Mouse (Mus musculus) forebrain, embryonic 15.5 days (tissue): ENCODE measurements around the gene Irgq. TPM values are rescaled to one million over a fixed set of nuclear protein-coding genes. Genes with fewer than 3 reads are reported as not detected.

ENCODE experiments used
- ATAC-seq: fragments of 200-750 bp; cut with Nextera tagmentation; replicated peaks from 2 replicates; pipeline ENCODE4 v1.8.0; 2017; ENCODE audit warnings: mild to moderate bottlenecking, moderate TSS enrichment, moderate library complexity
- H3K27ac ChIP-seq: fragments of 300-500 bp; sonication (generic); replicated peaks from 2 replicates; pipeline ENCODE4 v1.5.1; 2015; ENCODE audit warnings: mild to moderate bottlenecking, inconsistent platforms
- H3K27me3 ChIP-seq: fragments of 300-500 bp; sonication (generic); 2 replicates; pipeline ENCODE4 v1.6.1; 2015; ENCODE audit warnings: inconsistent platforms
- H3K36me3 ChIP-seq: fragments of 300-500 bp; sonication (generic); 2 replicates; pipeline ENCODE4 v1.6.1; 2015; ENCODE audit warnings: mild to moderate bottlenecking, inconsistent platforms
- H3K4me1 ChIP-seq: fragments of 300-500 bp; sonication (generic); 2 replicates; pipeline ENCODE4 v1.6.1; 2015; ENCODE audit warnings: inconsistent platforms
- H3K4me2 ChIP-seq: fragments of 300-500 bp; sonication (generic); replicated peaks from 2 replicates; pipeline ENCODE4 v1.6.1; 2015; ENCODE audit warnings: mild to moderate bottlenecking, inconsistent platforms
- H3K4me3 ChIP-seq: fragments of 300-500 bp; sonication (generic); 2 replicates; pipeline ENCODE4 v1.5.1; 2015; ENCODE audit warnings: mild to moderate bottlenecking, inconsistent platforms
- H3K9ac ChIP-seq: fragments of 300-500 bp; sonication (generic); replicated peaks from 2 replicates; pipeline ENCODE4 v1.6.1; 2015; ENCODE audit warnings: mild to moderate bottlenecking, inconsistent platforms
- H3K9me3 ChIP-seq: fragments of 300-500 bp; sonication (generic); 2 replicates; pipeline ENCODE4 v1.6.1; 2016; ENCODE audit warnings: inconsistent platforms
- WGBS: fragments of 180-500 bp; shearing (Covaris S2); methylation state at CpG from one replicate; pipeline ENCODE4 v1.1.7; 2015; ENCODE audit warnings: mixed read lengths; 5-methylcytosine and 5-hydroxymethylcytosine counted together
- polyA plus RNA-seq: library from polyadenylated mRNA; unstranded; fragments of >200 nt; fragmentation: Nextera tagmentation; extraction: Ambion mirVana; gene quantifications from 2 replicates; pipeline ENCODE4 v1.2.1, GENCODE M21; 2015

Gene Irgq
- polyA plus RNA-seq, 1 experiment from 2014 or later: 29.3 TPM

DNA sequence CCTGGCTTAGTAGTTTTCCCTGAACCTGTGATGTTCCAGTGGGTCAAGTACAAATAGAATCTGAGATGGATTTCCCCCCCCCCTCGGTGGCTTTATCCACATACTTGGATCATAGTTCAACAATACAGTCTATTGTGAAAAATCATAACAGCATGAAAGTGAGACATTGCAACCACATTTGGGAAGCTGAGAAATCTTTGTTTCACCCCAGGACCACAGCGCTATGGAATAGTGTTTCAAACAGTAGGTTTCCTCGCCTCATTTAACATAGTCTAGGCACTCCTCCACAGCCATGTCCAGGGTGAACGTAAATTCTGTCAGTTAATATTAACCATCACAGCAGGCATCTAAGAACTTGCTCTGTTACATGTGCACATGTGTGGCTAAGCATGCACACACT is 6.6 kb downstream of the Irgq start:
- no peak for ATAC-seq
- Histone ChIP-seq H3K4me2 (no peak overlapping the region), H3K9me3 (no peaks in the 10 kb centered on the region), H3K9ac (no peak overlapping the region), H3K4me3 (no peak overlapping the region), H3K36me3 (peaks cover 33% of the 10 kb centered on the region), H3K27me3 (no peaks in the 10 kb centered on the region), H3K4me1 (peaks cover 35% of the 10 kb centered on the region), H3K27ac (no peak overlapping the region)
- WGBS: 83% methylated on average over 4 of the region's 4 CpGs

DNA sequence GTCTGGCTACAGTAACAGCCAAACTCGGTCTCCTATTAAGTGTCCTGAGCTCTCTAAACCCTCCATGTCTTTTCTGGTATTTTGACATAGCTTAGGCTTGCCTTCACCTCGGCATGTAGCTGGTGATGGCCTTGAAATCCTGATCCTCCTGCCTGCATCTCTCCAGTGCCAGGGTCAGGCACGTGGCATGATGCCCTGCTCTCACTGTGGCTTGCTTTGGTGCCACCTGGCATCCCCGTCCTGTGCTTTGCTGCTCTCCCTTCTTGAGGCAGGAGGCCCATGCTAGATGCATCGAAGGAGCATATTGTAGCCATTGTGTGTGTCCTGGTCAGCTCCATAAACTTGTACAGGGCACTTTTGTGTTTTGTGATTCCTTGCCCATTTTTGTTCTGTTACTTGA is 7.1 kb downstream of the Irgq start:
- no peak overlapping the region for H3K9ac ChIP-seq
- 84% methylated on average over 5 of the region's 5 CpGs for WGBS

DNA sequence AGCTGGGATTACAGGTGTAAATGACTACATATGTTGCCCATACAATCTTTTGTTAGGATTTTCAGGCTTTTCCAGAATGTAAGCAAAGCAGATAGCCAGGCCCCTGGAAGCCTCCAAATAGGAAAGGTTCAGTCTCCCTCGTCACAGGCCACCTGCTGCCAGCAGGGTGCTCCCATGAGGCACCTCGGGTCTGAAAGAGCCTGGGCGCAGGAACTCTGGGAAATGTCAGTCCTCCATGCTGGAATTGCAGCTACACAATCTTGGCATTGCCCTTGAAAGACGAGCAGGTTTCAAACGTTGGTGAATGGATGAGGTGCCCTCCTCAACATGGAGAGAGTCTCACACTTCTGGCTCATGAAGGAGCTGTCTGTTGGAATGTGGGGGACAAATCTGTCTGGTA is 7.7 kb downstream of the Irgq start:
- H3K27ac ChIP-seq: 0 out of 2 replicates have a peak overlapping the region, but pooled peaks have one; percentile 15
- peaks cover 32% of the 10 kb centered on the region for H3K36me3 ChIP-seq
- no peak for ATAC-seq
- no peak overlapping the region for H3K9ac ChIP-seq
- H3K4me3 ChIP-seq: no peak overlapping the region
- H3K9me3 ChIP-seq: no peaks in the 10 kb centered on the region
- WGBS: 38% methylated on average over 5 of the region's 5 CpGs
- no peak overlapping the region for H3K4me2 ChIP-seq
- H3K4me1 ChIP-seq: peaks cover 26% of the 10 kb centered on the region
- no peaks in the 10 kb centered on the region for H3K27me3 ChIP-seq

More for the DNA sequence above, 7.1 kb downstream of the Irgq start:
- H3K9me3 ChIP-seq: no peaks in the 10 kb centered on the region
- peaks cover 33% of the 10 kb centered on the region for H3K36me3 ChIP-seq
- ATAC-seq: no peak
- H3K27me3 ChIP-seq: no peaks in the 10 kb centered on the region
- H3K4me1 ChIP-seq: peaks cover 30% of the 10 kb centered on the region
- H3K4me3 ChIP-seq: no peak overlapping the region
- no peak overlapping the region for H3K4me2 ChIP-seq
- H3K27ac ChIP-seq: no peak overlapping the region

DNA sequence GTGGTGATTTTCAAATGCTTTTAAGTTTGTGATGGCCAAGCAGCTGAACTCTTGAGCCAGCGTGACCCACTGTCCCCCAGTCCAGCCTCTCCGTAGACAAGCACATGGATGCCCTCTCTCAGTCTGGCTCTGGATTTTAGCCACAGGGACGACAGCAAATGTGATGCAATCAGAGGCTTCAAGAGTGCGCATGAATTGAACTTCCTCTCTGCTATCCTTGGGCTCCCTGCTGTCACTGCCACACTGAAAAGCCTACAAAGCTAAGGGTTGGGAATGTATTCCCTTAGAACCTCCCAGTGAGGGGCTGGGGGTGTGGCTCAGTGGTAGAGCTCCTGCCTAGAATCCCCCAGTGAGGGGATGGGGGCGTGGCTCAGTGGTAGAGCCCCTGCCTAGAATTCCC is 8.2 kb downstream of the Irgq start:
- 82% methylated on average over 5 of the region's 5 CpGs for WGBS
- ATAC-seq: no peak
- H3K9me3 ChIP-seq: no peaks in the 10 kb centered on the region

DNA sequence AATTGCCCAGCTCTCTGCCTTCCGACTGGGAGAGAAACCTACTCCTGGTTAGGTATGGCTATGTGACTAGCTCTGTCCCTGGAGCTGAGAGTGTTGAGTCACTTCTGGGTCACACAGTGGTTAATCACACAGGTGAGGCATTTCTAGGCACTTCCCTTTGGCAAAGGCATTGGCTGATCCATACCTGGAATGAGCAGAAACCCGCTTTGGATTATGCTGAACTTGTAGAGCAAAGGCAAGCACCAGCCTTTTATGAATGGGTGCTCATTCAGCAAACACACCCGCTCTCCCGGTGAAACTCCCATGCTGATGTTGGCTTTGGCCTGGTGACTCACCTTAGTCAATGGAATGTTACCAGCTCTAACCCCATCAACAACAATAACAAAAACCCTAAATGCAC is 9.2 kb downstream of the Irgq start:
- Histone ChIP-seq H3K9ac (no peak overlapping the region), H3K9me3 (no peaks in the 10 kb centered on the region), H3K27ac (no peak overlapping the region), H3K27me3 (no peaks in the 10 kb centered on the region), H3K4me2 (no peak overlapping the region), H3K4me3 (no peak overlapping the region), H3K4me1 (peaks cover 11% of the 10 kb centered on the region), H3K36me3 (peaks cover 16% of the 10 kb centered on the region)
- ATAC-seq: no peak
- 98% methylated on average over 4 of the region's 4 CpGs for WGBS

More for the DNA sequence above, 8.2 kb downstream of the Irgq start:
- Histone ChIP-seq H3K4me1 (peaks cover 21% of the 10 kb centered on the region), H3K4me2 (no peak overlapping the region), H3K27ac (no peak overlapping the region), H3K27me3 (no peaks in the 10 kb centered on the region), H3K4me3 (no peak overlapping the region), H3K9ac (no peak overlapping the region), H3K36me3 (peaks cover 26% of the 10 kb centered on the region)

DNA sequence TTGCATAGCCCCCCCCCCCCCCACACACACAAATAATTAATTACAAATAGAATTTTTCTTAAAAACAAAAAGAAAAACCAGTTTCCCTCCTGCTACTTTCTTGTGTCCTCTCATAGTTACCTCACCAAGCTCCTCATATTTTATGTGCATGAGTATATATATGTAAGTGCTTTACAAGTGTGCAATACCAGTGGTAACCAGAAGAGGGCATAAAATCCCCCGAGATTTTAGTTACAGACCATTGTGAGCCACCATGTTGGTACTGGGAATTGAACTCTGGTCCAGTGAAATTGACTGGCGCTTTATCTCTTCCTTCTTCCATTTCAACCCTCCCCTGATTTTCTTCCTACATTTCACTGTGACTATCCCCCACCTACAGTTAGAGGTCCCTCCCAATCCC is 14.0 kb downstream of the Irgq start:
- no peaks in the 10 kb centered on the region for H3K9me3 ChIP-seq
- ATAC-seq: no peak
- H3K4me2 ChIP-seq: no peak overlapping the region
- peaks cover 15% of the 10 kb centered on the region for H3K4me1 ChIP-seq
- H3K36me3 ChIP-seq: peaks cover 4% of the 10 kb centered on the region
- H3K27ac ChIP-seq: no peak overlapping the region
- WGBS: 88% methylated on average over 2 of the region's 2 CpGs
- H3K9ac ChIP-seq: no peak overlapping the region
- H3K27me3 ChIP-seq: no peaks in the 10 kb centered on the region
- H3K4me3 ChIP-seq: no peak overlapping the region

DNA sequence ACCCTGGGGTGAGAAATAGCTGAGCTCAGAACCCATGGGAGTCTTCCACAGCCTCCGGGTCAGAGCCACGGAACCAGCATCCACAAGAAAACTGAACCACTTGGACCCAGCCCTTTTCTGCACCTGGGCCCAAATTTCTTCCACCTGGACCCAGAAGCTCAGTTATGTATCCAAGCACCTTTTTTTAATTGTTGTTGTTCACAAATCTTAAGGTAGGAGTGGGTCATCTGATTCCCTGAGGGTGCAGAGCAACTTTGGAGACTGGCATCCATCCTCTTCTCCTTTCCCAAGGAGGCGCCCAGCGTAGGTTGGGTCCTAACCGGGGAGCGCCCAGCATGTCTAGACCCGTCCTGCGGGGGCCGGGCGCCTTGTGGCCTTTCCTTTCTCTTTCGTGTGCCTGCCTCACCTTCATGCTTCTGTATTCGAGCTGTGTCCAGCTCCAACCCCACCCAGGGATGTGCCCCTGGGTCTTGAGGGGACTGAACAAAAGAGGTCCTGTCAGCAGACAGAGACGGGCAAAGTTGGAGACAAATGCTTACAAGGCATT is 15.7 kb downstream of the Irgq start, which contains the start of the genes Pinlyp and Xrcc1:
Gene Pinlyp (minus strand): TSS at position 51 of the 547 bp plus-strand sequence.
Gene Xrcc1 (plus strand): TSS at position 222 of the 547 bp plus-strand sequence.
- 37% methylated on average over 13 of the region's 13 CpGs for WGBS
- ATAC-seq: peak; percentile 15; the same call in 1 of the 2 replicates

DNA sequence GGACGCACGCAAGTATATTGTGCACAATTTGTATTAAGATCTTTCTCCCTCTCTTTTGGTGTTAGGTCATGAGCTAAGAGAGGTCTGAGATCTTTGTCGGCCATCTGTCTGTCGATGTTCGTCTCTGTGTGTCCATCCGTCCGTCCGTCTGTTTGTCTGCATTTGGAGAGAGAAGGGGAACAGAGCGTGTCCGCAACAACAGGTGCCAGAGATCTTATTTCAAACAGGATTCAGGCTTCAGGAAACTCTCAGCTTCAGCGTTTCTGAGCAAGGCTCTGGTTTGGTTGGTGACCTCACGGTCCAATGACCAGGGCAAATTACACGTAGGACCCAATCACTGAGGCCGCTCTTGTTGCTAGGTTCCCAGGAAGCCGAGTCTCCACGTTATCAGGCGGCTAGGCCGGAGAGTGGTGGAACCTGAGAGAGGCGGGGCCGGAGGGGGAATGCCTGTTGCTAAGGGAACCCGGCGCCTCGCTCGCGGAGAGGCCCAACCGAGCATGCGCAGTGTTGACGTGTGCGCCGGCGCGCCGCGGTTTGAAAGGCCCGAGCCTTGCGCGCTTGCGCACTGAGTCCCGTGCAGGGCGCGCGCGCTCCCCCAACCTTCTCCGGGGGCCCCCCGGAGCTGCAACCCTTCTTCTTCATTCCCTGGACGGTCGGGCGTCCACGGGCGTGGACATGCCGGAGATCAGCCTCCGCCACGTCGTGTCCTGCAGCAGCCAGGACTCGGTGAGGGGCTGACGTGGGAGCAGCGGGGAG is 16.3 kb downstream of the Irgq start:
- Histone ChIP-seq H3K9me3 (no peaks in the 10 kb centered on the region), H3K4me3 (peak overlapping the region; percentile 93), H3K36me3 (peaks cover 9% of the 10 kb centered on the region), H3K9ac (peak overlapping the region; percentile 88), H3K4me1 (peaks cover 15% of the 10 kb centered on the region), H3K27ac (peak overlapping the region; percentile 66), H3K27me3 (no peaks in the 10 kb centered on the region), H3K4me2 (peak overlapping the region; percentile 53)
- under 1% methylated on average over 55 of the region's 57 CpGs for whole genome bisulfite sequencing
- ATAC-seq: peak; percentile 97

More for the DNA sequence above, 15.7 kb downstream of the Irgq start, which contains the start of the genes Pinlyp and Xrcc1:
- Histone ChIP-seq H3K36me3 (peaks cover 9% of the 10 kb centered on the region), H3K4me1 (peaks cover 15% of the 10 kb centered on the region), H3K27me3 (no peaks in the 10 kb centered on the region), H3K27ac (peak within 1 kb of the TSS; percentile 66), H3K9ac (peak within 1 kb of the TSS; percentile 88), H3K4me3 (peak within 1 kb of the TSS; percentile 93), H3K4me2 (peak within 1 kb of the TSS; percentile 53), H3K9me3 (no peaks in the 10 kb centered on the region)

DNA sequence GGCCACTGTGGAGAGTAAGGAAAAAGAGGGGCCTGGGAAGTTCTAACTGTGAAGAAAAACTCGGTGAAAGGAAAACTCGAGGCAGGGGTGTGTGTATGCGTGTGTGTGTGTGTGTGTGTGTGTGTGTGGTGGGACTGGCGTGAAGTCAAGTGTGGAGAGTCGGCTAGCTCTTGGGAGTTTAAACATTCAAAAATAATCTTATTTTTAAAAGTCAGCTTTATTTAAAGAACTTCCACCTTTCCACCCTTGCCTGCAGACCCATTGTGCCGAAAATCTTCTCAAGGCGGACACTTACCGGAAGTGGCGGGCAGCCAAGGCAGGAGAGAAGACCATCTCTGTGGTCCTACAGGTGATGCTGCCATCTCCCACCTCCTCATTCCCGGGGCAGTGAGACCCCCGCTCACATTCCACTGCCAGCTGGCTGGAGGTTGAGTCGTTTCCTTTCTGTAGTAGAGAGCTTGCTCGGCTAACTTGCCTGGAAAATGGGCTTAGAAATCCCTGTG is 17.1 kb downstream of the Irgq start:
- Histone ChIP-seq H3K4me2 (peak overlapping the region; percentile 53), H3K4me1 (peaks cover 15% of the 10 kb centered on the region), H3K4me3 (peak overlapping the region; percentile 93), H3K27me3 (no peaks in the 10 kb centered on the region), H3K9ac (peak overlapping the region; percentile 88), H3K27ac (peak overlapping the region; percentile 66), H3K36me3 (peaks cover 14% of the 10 kb centered on the region), H3K9me3 (no peaks in the 10 kb centered on the region)
- ATAC-seq: no peak; the same call in 1 of the 2 replicates
- 20% methylated on average over 13 of the region's 13 CpGs for WGBS

DNA sequence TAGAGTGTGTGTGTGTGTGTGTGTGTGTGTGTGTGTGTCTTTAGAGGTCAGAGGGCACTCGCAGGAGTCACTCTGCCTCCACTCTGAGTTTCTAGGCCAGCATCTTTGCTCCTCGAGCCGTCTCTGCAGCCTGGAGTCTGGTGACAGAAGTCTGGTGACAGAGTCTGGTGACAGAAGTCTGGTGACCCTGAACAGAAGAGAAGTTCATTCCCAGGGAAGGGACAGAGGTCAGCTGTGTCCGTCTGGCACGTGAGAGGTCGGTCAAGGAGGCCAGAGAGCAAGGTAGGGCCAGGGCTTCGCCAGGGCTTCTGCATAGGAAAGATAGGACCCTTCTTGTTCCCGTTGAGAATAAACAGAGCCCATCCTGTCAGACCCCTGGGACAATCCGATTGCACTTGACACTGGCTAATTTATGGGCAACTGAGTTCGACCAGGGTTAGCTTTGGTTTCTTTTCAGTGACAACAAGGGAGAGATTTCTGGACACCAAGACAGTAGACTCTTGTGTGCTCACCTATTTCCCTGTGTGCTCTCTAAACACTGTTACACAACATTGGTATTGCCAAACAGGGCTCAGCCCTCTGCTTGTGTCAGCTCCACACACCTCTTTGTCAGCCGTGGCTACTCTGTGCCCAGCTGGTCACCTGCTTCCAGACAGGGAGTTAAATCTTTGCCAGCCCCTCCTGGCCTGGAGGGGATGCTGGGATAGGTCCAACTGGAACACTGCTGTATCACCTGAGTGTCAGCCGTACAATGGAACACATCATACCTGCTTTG is 21.7 kb downstream of the Irgq start:
- Histone ChIP-seq H3K4me3 (no peak overlapping the region), H3K9me3 (no peaks in the 10 kb centered on the region), H3K4me1 (peaks cover 10% of the 10 kb centered on the region), H3K36me3 (peaks cover 23% of the 10 kb centered on the region), H3K9ac (no peak overlapping the region), H3K27me3 (no peaks in the 10 kb centered on the region), H3K4me2 (no peak overlapping the region), H3K27ac (no peak overlapping the region)
- WGBS: 92% methylated on average over 12 of the region's 12 CpGs
- ATAC-seq: no peak

DNA sequence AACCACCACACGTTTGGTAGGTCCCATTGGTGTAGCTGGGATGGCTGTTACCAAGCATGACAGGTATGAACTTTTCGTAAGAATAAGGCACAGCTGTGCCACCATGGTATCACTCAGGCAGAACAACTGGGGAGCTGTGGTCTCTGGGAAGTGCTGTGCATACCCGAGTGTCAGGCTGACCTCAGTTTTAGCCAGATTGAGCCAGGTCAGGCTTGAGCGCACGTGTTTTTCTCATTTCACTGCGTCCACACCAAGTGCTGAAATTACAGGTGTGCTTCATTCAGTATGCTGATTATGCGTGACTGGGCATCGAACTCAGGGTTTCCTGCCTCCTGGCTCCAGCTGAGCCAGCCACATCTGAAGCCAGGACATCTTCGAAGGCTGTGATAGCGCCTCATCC is 25.3 kb downstream of the Irgq start:
- Histone ChIP-seq H3K27ac (no peak overlapping the region), H3K27me3 (no peaks in the 10 kb centered on the region), H3K4me2 (no peak overlapping the region), H3K9ac (no peak overlapping the region), H3K9me3 (no peaks in the 10 kb centered on the region), H3K4me3 (no peak overlapping the region), H3K4me1 (no peaks in the 10 kb centered on the region), H3K36me3 (peaks cover 16% of the 10 kb centered on the region)
- 95% methylated on average over 10 of the region's 10 CpGs for WGBS
- no peak for ATAC-seq

DNA sequence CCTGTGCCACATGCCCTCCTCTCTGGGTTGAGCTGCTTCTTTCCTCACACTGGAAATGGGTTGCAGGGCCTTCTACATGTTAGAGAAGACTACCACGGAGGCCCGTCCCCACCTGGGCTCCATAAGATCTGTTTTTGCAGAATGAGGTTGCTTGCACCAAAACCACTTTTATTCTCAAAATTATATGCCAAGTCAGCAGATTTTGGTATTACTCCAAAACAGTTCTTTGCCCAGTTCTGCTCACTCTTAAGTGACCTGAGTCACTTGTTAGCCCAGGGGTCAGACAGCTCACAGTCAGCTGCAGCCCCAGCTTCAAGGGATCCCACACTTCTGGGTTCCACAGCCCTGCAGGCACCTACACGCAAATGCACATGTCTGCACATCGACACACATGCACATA is 31.0 kb downstream of the Irgq start:
- no peak overlapping the region for H3K9ac ChIP-seq
- H3K27me3 ChIP-seq: no peaks in the 10 kb centered on the region
- no peaks in the 10 kb centered on the region for H3K9me3 ChIP-seq
- H3K27ac ChIP-seq: no peak overlapping the region
- ATAC-seq: no peak
- 93% methylated on average over 4 of the region's 4 CpGs for WGBS
- no peak overlapping the region for H3K4me3 ChIP-seq
- H3K4me2 ChIP-seq: no peak overlapping the region
- no peaks in the 10 kb centered on the region for H3K4me1 ChIP-seq
- peaks cover 17% of the 10 kb centered on the region for H3K36me3 ChIP-seq
